Mouse (Mus musculus) thymus, adult 2 months (tissue): ENCODE measurements around the gene Hoxc12.

Experiments used
- CTCF ChIP-seq: fragments of 200-500 bp; IDR thresholded peaks from 2 replicates; pipeline ENCODE4 v1.5.1; 2012; ENCODE audit warnings: mild to moderate bottlenecking, control low read depth, low read length, moderate library complexity, borderline replicate concordance; ENCODE audit not compliant: control insufficient read depth, poor library complexity, insufficient read depth; ENCODE audit errors: extremely low read depth
- POLR2A ChIP-seq: fragments of 200-500 bp; IDR thresholded peaks from 2 replicates; pipeline ENCODE4 v1.6.1; 2012; ENCODE audit warnings: mild to moderate bottlenecking, low read length, control low read depth, moderate library complexity; ENCODE audit not compliant: control insufficient read depth, poor library complexity, insufficient read depth; ENCODE audit errors: extremely low read depth

DNA sequence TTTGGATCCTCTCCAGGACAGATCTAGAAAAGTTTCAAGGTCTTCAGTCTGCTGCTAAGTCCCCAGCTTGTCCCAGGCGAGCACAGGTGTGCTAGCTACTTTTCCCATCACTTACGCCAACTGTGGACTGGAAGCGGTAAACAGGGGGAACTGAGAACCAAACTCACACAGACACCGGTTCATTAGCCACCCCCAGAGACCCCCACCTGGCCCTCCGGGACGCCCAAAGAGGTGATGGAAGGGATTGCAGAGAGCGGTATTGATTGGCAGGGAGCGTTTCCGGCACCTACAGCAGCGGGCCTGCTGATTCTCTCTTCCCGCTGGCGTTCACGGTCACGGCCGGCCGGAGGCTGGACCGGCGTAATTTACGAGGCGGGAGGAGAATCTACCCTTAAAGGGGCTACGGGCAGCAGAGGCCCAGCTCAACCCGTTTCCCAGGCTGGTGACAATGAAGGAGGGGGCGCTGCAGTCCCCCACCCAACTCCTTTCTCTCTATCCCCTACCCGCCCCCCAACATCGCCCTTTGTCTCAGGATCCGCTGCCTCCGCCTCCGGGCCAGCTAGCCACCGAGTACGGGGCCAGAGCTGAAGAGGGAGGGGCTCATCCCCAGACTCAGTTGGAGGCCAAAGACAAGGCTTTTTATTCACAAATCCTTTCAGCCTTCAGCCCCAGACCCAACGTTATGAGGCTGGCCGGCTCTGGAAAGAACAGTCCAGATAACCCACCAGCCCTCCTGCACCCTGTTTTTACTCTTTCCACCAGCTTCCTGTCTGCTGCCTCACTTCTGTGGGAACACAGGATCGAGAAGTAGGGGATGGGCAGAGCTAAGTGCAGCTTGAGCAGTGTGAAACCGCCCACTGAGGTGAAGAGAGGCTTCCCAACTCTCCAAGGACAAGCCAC lies 2.9 kb downstream of the Hoxc12 start:
- TF ChIP-seq CTCF (no peak), POLR2A (no peak)
